28 mouse cellular contexts compared by ENCODE assay signal in the genomic region with DNA sequence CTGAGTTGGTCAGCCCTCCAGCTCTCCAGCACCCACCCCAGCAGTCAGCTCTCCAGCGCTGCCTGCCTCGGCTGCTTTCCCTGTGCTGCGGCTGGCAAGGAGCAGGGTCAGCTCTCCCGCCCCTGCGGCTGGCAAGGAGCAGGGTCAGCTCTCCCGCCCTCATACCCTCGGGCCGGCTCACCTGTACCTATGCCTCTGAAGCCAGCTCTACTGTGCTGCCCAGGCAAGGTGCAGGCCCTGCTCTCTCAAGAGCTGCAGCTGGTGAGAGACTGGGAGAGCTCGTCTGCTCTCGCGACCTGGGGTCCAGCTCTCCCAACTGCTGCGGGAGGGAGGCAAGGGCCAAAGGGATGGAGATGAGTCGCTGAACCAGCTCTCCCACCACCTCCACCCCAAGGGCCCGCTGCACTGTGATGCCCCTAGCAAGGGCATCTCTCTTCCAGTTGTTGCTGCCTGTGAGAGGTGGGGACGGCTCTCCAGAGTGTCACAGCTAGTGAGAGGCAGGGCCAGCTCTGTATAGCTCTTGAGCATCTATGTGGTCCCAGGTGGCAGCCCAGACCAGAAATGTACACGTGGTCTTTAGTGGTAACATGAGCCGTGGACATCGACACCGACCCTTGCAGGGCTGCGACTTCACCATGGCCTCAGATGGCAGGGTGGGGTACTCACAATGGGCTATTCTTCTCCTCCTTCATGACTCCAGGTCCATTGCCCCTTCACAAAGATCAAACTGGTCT. TPM values are rescaled to one million over a fixed set of nuclear protein-coding genes. Genes with fewer than 3 reads are reported as not detected.
A peak's percentile ranks its signal among the peaks of the same experiment; 100 is the strongest.
DNase-seq lines count a peak whose midpoint lies in the region; ATAC-seq and TF ChIP-seq lines count a peak whose summit lies in the region.
"Had no signal": no experiment of that assay in that cellular context is flagged by ENCODE, and none has a peak within 500 bp of the region (broad histone marks: within the 10 kb centered on the region; RNA-seq: fewer than 3 reads in every experiment).

No protein-coding gene starts in this region.

- peak; percentile 82 for DNase-seq in heart, adult 11 months
- no peak for DNase-seq in heart, postnatal 14 days
- DNase-seq in kidney, adult 11 months = no peak
- peak; percentile 38 for DNase-seq in kidney, postnatal 14 days
- DNase-seq in layer of hippocampus, adult 8-10 months (ENCODE audit: low spot score in 2 of 2) = no peak
- no peak for DNase-seq in left cerebral cortex, postnatal 14 days (ENCODE audit: low spot score in 2 of 2)
- DNase-seq: adrenal gland, postnatal 14 days; cerebellum, adult 9-11 months; gastrocnemius, adult 2 months; lung, postnatal 10 days; retina, postnatal 1 day; right cerebral cortex, postnatal 4 days; thymus, adult 18-20 months; thymus, postnatal 4 days had no signal

- no peaks in the 10 kb centered on the region for H3K36me3 ChIP-seq in kidney, embryonic 16.5 days (ENCODE audit: insufficient read depth, low read length)
- no peaks in the 10 kb centered on the region for H3K36me3 ChIP-seq in E14TG2a.4 (ENCODE audit: insufficient read depth, low read length)
- H3K36me3 ChIP-seq: heart, embryonic 12.5 days had no signal

- no peak overlapping the region for H3K4me3 ChIP-seq in kidney, embryonic 16.5 days (ENCODE audit: low read length)
- peak overlapping the region; percentile 20; the same call in 1 of the 2 replicates for H3K4me3 ChIP-seq in E14TG2a.4 (replicated peaks; ENCODE audit: low read length)
- H3K4me3 ChIP-seq: gastrocnemius, adult 2 months; heart, embryonic 12.5 days had no signal

- no peaks in the 10 kb centered on the region for H3K9me3 ChIP-seq in kidney, embryonic 16.5 days (ENCODE audit: low read length)
- H3K9me3 ChIP-seq in E14TG2a.4 (ENCODE audit: low read length) = no peaks in the 10 kb centered on the region
- H3K9me3 ChIP-seq: heart, embryonic 12.5 days had no signal

- no peak for TF ChIP-seq CTCF in E14TG2a.4 (conservative IDR thresholded peaks at IDR 0.05; ENCODE audit: low read length)

- ATAC-seq in kidney, embryonic 16.5 days (ENCODE audit: low FRiP score, low TSS enrichment) = peak; percentile 47; the same call in 1 of the 2 replicates
- ATAC-seq: CD4-positive, CD25-positive, alpha-beta regulatory T cell, adult 4 months had no signal

- intact Hi-C loops in heart, postnatal 14 days (cut with DNase I) = no loop called here
- intact Hi-C loops in left cerebral cortex, postnatal 14 days (cut with DNase I) = no loop called here

- H3K9ac ChIP-seq in kidney, embryonic 16.5 days (replicated peaks; ENCODE audit: low read length) = no peak overlapping the region
- H3K9ac ChIP-seq: heart, embryonic 12.5 days; liver, embryonic 14.5 days had no signal

- 37% methylated on average over 19 of the region's 20 CpGs for whole genome bisulfite sequencing in kidney, embryonic 16.5 days

- H3K4me2 ChIP-seq in kidney, embryonic 16.5 days (replicated peaks; ENCODE audit: low read depth, low read length) = no peak overlapping the region
- H3K4me2 ChIP-seq: heart, embryonic 12.5 days had no signal

- H3K27ac ChIP-seq in kidney, embryonic 16.5 days (ENCODE audit: low read length) = no peak overlapping the region
- H3K27ac ChIP-seq: gastrocnemius, adult 2 months; liver, embryonic 14.5 days had no signal

- no peaks in the 10 kb centered on the region for H3K27me3 ChIP-seq in kidney, embryonic 16.5 days (ENCODE audit: insufficient read depth, low read length)
- peaks cover 10% of the 10 kb centered on the region for H3K27me3 ChIP-seq in E14TG2a.4 (ENCODE audit: insufficient read depth, low read length)
- H3K27me3 ChIP-seq: heart, embryonic 12.5 days had no signal

- H3K4me1 ChIP-seq in kidney, embryonic 16.5 days (ENCODE audit: insufficient read depth, low read length) = peaks cover 21% of the 10 kb centered on the region
- peaks cover 10% of the 10 kb centered on the region for H3K4me1 ChIP-seq in E14TG2a.4 (replicated peaks; ENCODE audit: low read depth, low read length)

RNA-seq across cellular contexts. Expression of a gene that starts 5.9 kb away (rescaled TPM):
- total RNA-seq in heart, postnatal 14 days (2021) = not detected
- polyA plus RNA-seq in kidney, embryonic 16.5 days (2015; fragmentation: Nextera tagmentation; extraction: Ambion mirVana) = 41.1 and 44.3 TPM in 2 replicates
- total RNA-seq in layer of hippocampus, adult 8-10 months (2022) = under 1 TPM in 2 of 4 experiments, not detected in 2; 0.23 to 0.33 TPM
- total RNA-seq in left cerebral cortex, postnatal 14 days (2021) = not detected
- total RNA-seq: adrenal gland, postnatal 14 days; gastrocnemius, adult 2 months; heart, postnatal 25 days; layer of hippocampus, postnatal 10 days; megakaryocyte-erythroid progenitor cell, adult 5-6 weeks; MEL; midbrain, postnatal 0 days had no signal
- polyA plus RNA-seq: brain, embryonic 14.5 days; CD4-positive, CD25-positive, alpha-beta regulatory T cell, adult 4 months; forebrain, embryonic 11.5 days; gonadal fat pad, adult 2 months; heart, embryonic 12.5 days; limb, embryonic 14.5 days; liver, embryonic 14.5 days; midbrain, postnatal 0 days had no signal

Comparison
In these comparisons a context has a peak if more than half of its experiments do, and no peak if none do; other contexts are left out.
1. DNase-seq: peak in heart, adult 11 months (single experiment) and kidney, postnatal 14 days (single experiment); none in heart, postnatal 14 days (0 of 2), kidney, adult 11 months (single experiment), layer of hippocampus, adult 8-10 months (0 of 2) and left cerebral cortex, postnatal 14 days (0 of 2).